Mouse (Mus musculus) stomach, embryonic 16.5 days (tissue): Measurements from ENCODE around the gene Dnajc13. TPM values are rescaled to one million over a fixed set of nuclear protein-coding genes. Genes with fewer than 3 reads are reported as not detected.

Experiments used
- ATAC-seq: fragments of 200-750 bp; cut with Nextera tagmentation; 2 replicates; pipeline ENCODE4 v1.8.0; 2017; ENCODE audit warnings: moderate number of reproducible peaks, moderate TSS enrichment; ENCODE audit not compliant: insufficient read depth, low FRiP score
- H3K27ac ChIP-seq: fragments of 300-500 bp; sonication (generic); 2 replicates; pipeline ENCODE4 v1.5.1; 2014; ENCODE audit warnings: low read length
- H3K27me3 ChIP-seq: fragments of 300-500 bp; sonication (generic); 2 replicates; pipeline ENCODE4 v1.6.1; 2014; ENCODE audit warnings: low read length, control low read depth, mixed read lengths; ENCODE audit not compliant: control insufficient read depth, insufficient read depth
- H3K36me3 ChIP-seq: fragments of 300-500 bp; sonication (generic); 2 replicates; pipeline ENCODE4 v1.6.1; 2014; ENCODE audit warnings: low read length; ENCODE audit not compliant: control insufficient read depth, insufficient read depth
- H3K4me1 ChIP-seq: fragments of 300-500 bp; sonication (generic); 2 replicates; pipeline ENCODE4 v1.6.1; 2014; ENCODE audit warnings: low read length, control low read depth, mixed read lengths; ENCODE audit not compliant: control insufficient read depth, insufficient read depth
- H3K4me2 ChIP-seq: fragments of 300-500 bp; sonication (generic); 2 replicates; pipeline ENCODE4 v1.6.1; 2014; ENCODE audit warnings: low read depth, low read length, mixed read lengths
- H3K4me3 ChIP-seq: fragments of 300-500 bp; sonication (generic); replicated peaks from 2 replicates; pipeline ENCODE4 v1.5.1; 2014; ENCODE audit warnings: mild to moderate bottlenecking, low read length
- H3K9ac ChIP-seq: fragments of 300-500 bp; sonication (generic); 2 replicates; pipeline ENCODE4 v1.6.1; 2014; ENCODE audit warnings: low read length
- H3K9me3 ChIP-seq: fragments of 300-500 bp; sonication (generic); replicated peaks from 2 replicates; pipeline ENCODE4 v1.6.1; 2016; ENCODE audit warnings: low read length, control low read depth; ENCODE audit not compliant: control insufficient read depth
- WGBS: fragments of 180-500 bp; shearing (Covaris S2); extraction: QIAGEN DNeasy Blood & Tissue Kit; methylation state at CpG from one replicate; pipeline ENCODE4 v1.1.7; 2014; 5-methylcytosine and 5-hydroxymethylcytosine counted together
- polyA plus RNA-seq: library from polyadenylated mRNA; unstranded; fragments of >200 nt; fragmentation: Nextera tagmentation; extraction: Ambion mirVana; gene quantifications from 2 replicates; pipeline ENCODE4 v1.2.1, GENCODE M21; 2015

Gene Dnajc13
- polyA plus RNA-seq, 1 experiment from 2014 or later, result 19.8 TPM

- ATAC-seq, result no peak
- Histone ChIP-seq H3K4me2 (no peak overlapping the region), H3K9me3 (no peaks in the 10 kb centered on the region), H3K27me3 (no peaks in the 10 kb centered on the region), H3K4me3 (no peak overlapping the region), H3K4me1 (no peaks in the 10 kb centered on the region), H3K36me3 (peaks cover 11% of the 10 kb centered on the region; the same call in 1 of the 2 replicates), H3K9ac (no peak overlapping the region), H3K27ac (no peak overlapping the region)
- WGBS, result 91% methylated on average over 3 of the region's 3 CpGs
Observed at GRCm38 (mm10) chr9:104203851-104204250, 58.9 kb downstream of the Dnajc13 start.

DNA sequence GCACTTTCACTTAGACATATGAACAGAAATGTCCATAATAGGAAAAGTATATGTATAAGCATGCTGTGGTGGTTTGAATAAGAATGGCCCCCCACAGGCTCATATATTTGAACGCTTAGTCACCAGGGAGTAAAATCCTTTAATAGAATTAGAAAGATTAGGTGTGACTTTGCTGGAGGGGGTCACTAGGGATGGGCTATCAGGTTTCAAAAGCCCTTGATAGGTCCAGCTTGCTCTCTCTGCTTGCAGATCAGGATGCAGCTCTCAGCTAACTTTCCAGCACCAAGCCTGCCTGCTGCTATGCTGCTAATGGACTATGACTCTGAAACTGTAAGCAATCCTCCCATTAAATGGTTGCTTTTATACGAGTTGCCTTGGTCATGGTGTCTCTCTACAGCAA, 68.2 kb downstream of the Dnajc13 start:
- H3K27me3 ChIP-seq, result no peaks in the 10 kb centered on the region
- H3K4me1 ChIP-seq, result no peaks in the 10 kb centered on the region
- peaks cover 12% of the 10 kb centered on the region for H3K36me3 ChIP-seq
- H3K9me3 ChIP-seq, result no peaks in the 10 kb centered on the region
- peak; percentile 44; the same call in 1 of the 2 replicates for ATAC-seq
- no peak overlapping the region for H3K4me2 ChIP-seq
- WGBS, result 55% methylated on average over 2 of the region's 2 CpGs
- no peak overlapping the region for H3K4me3 ChIP-seq
- no peak overlapping the region for H3K9ac ChIP-seq
- H3K27ac ChIP-seq, result peak overlapping the region; percentile 34; the same call in 1 of the 2 replicates

DNA sequence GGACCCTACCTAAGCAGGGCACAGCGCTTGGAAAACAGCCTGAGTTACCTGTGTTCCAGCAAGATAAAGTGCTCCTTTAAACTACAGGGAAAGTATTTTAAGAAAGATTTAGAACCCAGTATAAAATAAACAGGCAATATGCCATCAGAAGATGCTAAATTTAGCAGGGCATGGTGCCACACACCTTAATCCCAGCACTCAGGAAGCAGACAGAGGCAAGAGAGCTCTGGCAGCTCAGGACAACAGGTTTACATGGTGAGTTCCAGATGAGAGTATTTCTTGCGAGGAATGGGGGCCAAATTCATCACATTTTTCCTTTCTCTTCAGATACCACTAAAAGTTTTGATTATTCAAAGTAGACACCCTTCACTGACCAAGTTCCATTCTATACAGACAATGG, 68.8 kb downstream of the Dnajc13 start:
- peaks cover 12% of the 10 kb centered on the region for H3K36me3 ChIP-seq

GRCm38 (mm10) chr9:104193327-104193726, 69.4 kb downstream of the Dnajc13 start:
- H3K27ac ChIP-seq, result no peak overlapping the region
- H3K4me1 ChIP-seq, result no peaks in the 10 kb centered on the region
- no peak overlapping the region for H3K4me3 ChIP-seq
- ATAC-seq, result peak; percentile 37; the same call in 1 of the 2 replicates
- no peak overlapping the region for H3K9ac ChIP-seq
- H3K9me3 ChIP-seq, result no peaks in the 10 kb centered on the region
- 62% methylated on average over 1 of the region's 1 CpGs for WGBS
- H3K27me3 ChIP-seq, result no peaks in the 10 kb centered on the region
- H3K36me3 ChIP-seq, result peaks cover 12% of the 10 kb centered on the region
- H3K4me2 ChIP-seq, result no peak overlapping the region

More for the DNA sequence above, 68.8 kb downstream of the Dnajc13 start:
- Histone ChIP-seq H3K27me3 (no peaks in the 10 kb centered on the region), H3K4me2 (no peak overlapping the region), H3K27ac (peak overlapping the region; percentile 56), H3K9me3 (no peaks in the 10 kb centered on the region), H3K4me3 (no peak overlapping the region), H3K4me1 (no peaks in the 10 kb centered on the region), H3K9ac (no peak overlapping the region)
- no peak for ATAC-seq
- 82% methylated on average over 2 of the region's 2 CpGs for WGBS

DNA sequence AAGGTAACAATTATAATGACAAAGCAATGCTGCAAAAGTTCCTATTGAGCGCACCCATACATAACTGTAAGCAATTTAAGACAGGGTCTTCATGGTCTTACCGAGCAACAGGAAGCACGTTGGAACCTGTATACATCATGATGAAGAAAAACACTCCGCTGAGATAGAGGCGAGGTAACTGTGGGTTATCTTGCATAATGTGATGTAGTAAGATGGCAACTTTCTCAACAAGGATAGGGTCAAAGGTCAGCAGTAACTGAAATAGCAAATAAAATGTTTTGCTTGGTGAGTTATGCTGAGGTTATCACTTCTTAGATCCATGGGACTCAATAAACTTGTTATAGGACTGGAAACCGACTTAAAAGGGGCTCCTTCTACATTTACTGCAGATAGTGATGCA, 70.2 kb downstream of the Dnajc13 start:
- H3K4me3 ChIP-seq, result no peak overlapping the region
- no peaks in the 10 kb centered on the region for H3K4me1 ChIP-seq
- no peaks in the 10 kb centered on the region for H3K27me3 ChIP-seq
- no peak overlapping the region for H3K27ac ChIP-seq
- H3K36me3 ChIP-seq, result peaks cover 11% of the 10 kb centered on the region
- H3K9me3 ChIP-seq, result no peaks in the 10 kb centered on the region
- no peak overlapping the region for H3K4me2 ChIP-seq
- WGBS, result 86% methylated on average over 6 of the region's 6 CpGs
- H3K9ac ChIP-seq, result no peak overlapping the region
- ATAC-seq, result no peak

GRCm38 (mm10) chr9:104189657-104190056, 73.1 kb downstream of the Dnajc13 start:
- Histone ChIP-seq H3K27ac (no peak overlapping the region), H3K4me2 (no peak overlapping the region), H3K27me3 (no peaks in the 10 kb centered on the region), H3K4me3 (no peak overlapping the region), H3K4me1 (no peaks in the 10 kb centered on the region), H3K9ac (no peak overlapping the region), H3K9me3 (no peaks in the 10 kb centered on the region), H3K36me3 (peaks cover 11% of the 10 kb centered on the region)
- WGBS, result 96% methylated on average over 5 of the region's 5 CpGs
- ATAC-seq, result no peak

DNA sequence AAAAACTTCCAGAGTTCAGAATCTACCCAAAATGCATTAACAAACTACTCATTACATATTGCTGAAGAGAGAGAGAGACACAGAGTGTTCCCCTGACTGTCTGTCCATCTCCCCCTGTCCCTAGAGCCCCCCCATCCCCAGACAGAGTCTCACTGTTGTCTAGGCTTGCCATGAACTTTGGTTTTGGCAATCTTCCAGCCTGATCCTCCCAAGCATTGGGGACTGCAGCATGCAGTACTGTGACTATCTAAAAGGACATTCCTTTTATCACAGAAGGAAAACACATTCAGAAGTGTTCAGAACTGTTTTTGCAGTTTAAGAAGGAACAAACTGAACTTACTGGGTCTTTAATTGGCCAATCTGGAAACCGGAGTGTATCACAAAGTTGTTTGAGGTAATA, 74.0 kb downstream of the Dnajc13 start:
- H3K27me3 ChIP-seq, result no peaks in the 10 kb centered on the region
- no peak overlapping the region for H3K4me3 ChIP-seq
- 90% methylated on average over 1 of the region's 1 CpGs for WGBS
- H3K4me2 ChIP-seq, result no peak overlapping the region
- H3K9me3 ChIP-seq, result no peaks in the 10 kb centered on the region
- peaks cover 11% of the 10 kb centered on the region for H3K36me3 ChIP-seq
- peak; percentile 37; the same call in 1 of the 2 replicates for ATAC-seq
- no peaks in the 10 kb centered on the region for H3K4me1 ChIP-seq
- no peak overlapping the region for H3K27ac ChIP-seq
- no peak overlapping the region for H3K9ac ChIP-seq

- ATAC-seq, result no peak
- Histone ChIP-seq H3K36me3 (peaks cover 10% of the 10 kb centered on the region), H3K4me1 (no peaks in the 10 kb centered on the region), H3K27me3 (no peaks in the 10 kb centered on the region), H3K27ac (no peak overlapping the region), H3K9me3 (no peaks in the 10 kb centered on the region), H3K4me2 (no peak overlapping the region), H3K9ac (no peak overlapping the region), H3K4me3 (no peak overlapping the region)
- 88% methylated on average over 5 of the region's 5 CpGs for WGBS
Observed at GRCm38 (mm10) chr9:104187028-104187427, 75.7 kb downstream of the Dnajc13 start.

DNA sequence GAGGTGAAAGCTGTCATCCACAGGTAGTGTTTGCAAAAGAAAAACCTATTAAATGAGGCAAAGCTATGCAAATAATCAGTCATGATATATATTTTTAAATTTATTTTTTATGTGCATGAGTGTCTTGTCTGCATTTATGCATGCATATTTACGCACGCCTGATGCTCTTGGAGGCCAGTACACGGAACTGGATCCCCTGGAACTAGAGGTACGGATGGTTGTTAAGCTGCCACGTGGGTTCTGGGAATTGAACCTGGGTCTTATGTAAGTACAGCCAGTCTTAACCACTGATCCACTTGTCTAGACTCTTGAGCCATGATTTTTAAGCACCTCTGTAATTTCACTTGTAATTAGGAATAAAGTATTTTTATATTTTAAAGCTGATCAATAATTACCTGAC, 79.5 kb downstream of the Dnajc13 start:
- WGBS, result 92% methylated on average over 5 of the region's 5 CpGs
- H3K36me3 ChIP-seq, result peaks cover 17% of the 10 kb centered on the region; the same call in 1 of the 2 replicates

More for the DNA sequence above, 79.5 kb downstream of the Dnajc13 start:
- no peaks in the 10 kb centered on the region for H3K9me3 ChIP-seq
- H3K4me3 ChIP-seq, result no peak overlapping the region
- H3K4me1 ChIP-seq, result no peaks in the 10 kb centered on the region
- no peak overlapping the region for H3K4me2 ChIP-seq
- no peak overlapping the region for H3K27ac ChIP-seq
- no peak overlapping the region for H3K9ac ChIP-seq
- no peaks in the 10 kb centered on the region for H3K27me3 ChIP-seq
- no peak for ATAC-seq
